In the genomic region with DNA sequence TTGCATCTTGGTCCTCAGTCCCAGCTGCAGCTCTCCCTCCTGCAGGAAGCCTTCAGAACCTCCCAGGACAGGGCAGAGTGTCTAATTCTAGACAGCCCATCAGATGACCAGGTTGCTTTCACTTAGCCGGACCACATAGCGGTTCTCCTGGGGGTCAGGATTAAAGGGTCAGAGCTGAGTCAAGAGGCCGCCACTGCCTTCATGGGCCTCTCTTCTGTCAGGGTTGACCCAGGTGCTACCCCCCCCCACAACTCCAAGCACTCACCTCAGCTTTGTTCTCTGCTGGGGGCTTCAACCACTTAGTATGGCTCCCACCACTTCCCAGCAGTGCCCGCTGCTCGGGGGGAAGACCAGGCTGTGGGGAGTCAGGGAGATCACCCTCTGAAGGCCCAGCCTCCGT, we compare ENCODE assay signal across 24 mouse cellular contexts. TPM values are rescaled to one million over a fixed set of nuclear protein-coding genes. Genes with fewer than 3 reads are reported as not detected.
DNase-seq lines count a peak whose midpoint lies in the region; TF ChIP-seq lines count a peak whose summit lies in the region.
"Had no signal": no experiment of that assay in that cellular context is flagged by ENCODE, and none has a peak within 500 bp of the region (broad histone marks: within the 10 kb centered on the region; RNA-seq: fewer than 3 reads in every experiment).

No protein-coding gene starts in this region.

- TF ChIP-seq CTCF in left cerebral cortex, adult 2 months (IDR thresholded peaks at IDR 0.05), result no peak

- no peak overlapping the region for H3K4me3 ChIP-seq in left cerebral cortex, adult 2 months
- H3K4me3 ChIP-seq: erythroblast, embryonic 14.5 days; heart, embryonic 15.5 days; hindbrain, embryonic 13.5 days; neural tube, embryonic 13.5 days had no signal

- intact Hi-C loops in left cerebral cortex, adult 2 months (cut with DNase I), result no loop called here

- peak overlapping the region; percentile 28; the same call in 1 of the 2 replicates for H3K27ac ChIP-seq in left cerebral cortex, adult 2 months
- H3K27ac ChIP-seq: heart, embryonic 15.5 days; hindbrain, embryonic 13.5 days; neural tube, embryonic 13.5 days; stomach, postnatal 0 days had no signal

- DNase-seq in adrenal gland, adult (ENCODE audit: inconsistent age in 2 of 2, low spot score in 1 of 2), result peak; percentile 3 to 20
- DNase-seq in adrenal gland, adult 8-10 months, result no peak
- no peak for DNase-seq in left cerebral cortex, adult 2 months (ENCODE audit: extremely low spot score in 1 of 2, low spot score in 2 of 2)
- no peak for DNase-seq in left cerebral cortex, adult 11 months (ENCODE audit: low spot score)
- DNase-seq in ovary, postnatal 36 days (ENCODE audit: low spot score), result peak; percentile 3
- no peak for DNase-seq in ovary, adult 18-20 months (ENCODE audit: low spot score)
- DNase-seq in yolk sac, embryonic 10.5 days (ENCODE audit: low spot score), result no peak
- no peak for DNase-seq in kidney, adult 11 months
- DNase-seq: adrenal gland, postnatal 14 days; cerebellum, adult 18-20 months; cerebellum, postnatal 10 days; heart, postnatal 36 days; kidney, adult 9 months; kidney, postnatal 10 days; lung, adult 2 months; lung, postnatal 10 days; right cerebral cortex, postnatal 25 days; thymus, adult 18-20 months; thymus, postnatal 25 days had no signal

RNA-seq across cellular contexts. Expression of a gene that starts 16.1 kb away (rescaled TPM):
- total RNA-seq in adrenal gland, adult 8-10 months (2022), result 1 to 10 TPM; 1.2 to 1.8 (median 1.5) TPM
- 10 to 100 TPM; 14.1 to 18.6 TPM for total RNA-seq in left cerebral cortex, adult 2 months (2021)

Comparison
In these comparisons a context has a peak if more than half of its experiments do, and no peak if none do; other contexts are left out.
1. DNase-seq: peak in adrenal gland, adult (2 of 2) and ovary, postnatal 36 days (single experiment); none in adrenal gland, adult 8-10 months (single experiment), left cerebral cortex, adult 2 months (0 of 2), left cerebral cortex, adult 11 months (single experiment), ovary, adult 18-20 months (single experiment), yolk sac, embryonic 10.5 days (single experiment) and kidney, adult 11 months (single experiment).
2. RNA of a gene that starts 16.1 kb away (total RNA-seq): 14.1 to 18.6 TPM in left cerebral cortex, adult 2 months; 1.2 to 1.8 TPM in adrenal gland, adult 8-10 months; every median in the first group is over 4 times any median in the second.